Mouse (Mus musculus) kidney, postnatal 4 days (tissue): ENCODE measurements around the gene Cd69.
A peak's percentile ranks its signal among the peaks of the same experiment; 100 is the strongest.

Source experiments
- DNase-seq, 2 experiments: peaks; one replicate each; pipeline ENCODE4 v3.0.0; 2021; ENCODE audit warnings: mixed read lengths in 2 of 2

Gene Cd69

DNA sequence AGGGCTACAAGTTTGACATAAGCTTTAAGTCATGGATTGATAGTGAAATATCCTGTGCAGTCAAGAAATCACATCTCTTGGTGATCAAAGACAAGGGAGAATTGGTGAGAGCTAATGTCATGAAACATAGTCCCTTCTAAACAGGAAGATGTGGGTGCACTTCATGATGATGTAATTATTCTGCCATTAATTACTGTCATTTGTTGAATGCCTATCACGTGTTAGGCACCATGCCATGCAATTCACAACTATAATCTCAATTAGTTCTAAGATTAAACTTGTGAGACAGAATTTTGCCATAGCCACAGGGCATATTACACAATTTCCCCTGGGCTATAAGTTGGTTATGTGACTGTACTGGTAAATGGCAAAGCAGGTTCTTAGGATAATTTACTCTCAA, 28.2 kb downstream of the Cd69 start:
- DNase-seq: no peak

DNA sequence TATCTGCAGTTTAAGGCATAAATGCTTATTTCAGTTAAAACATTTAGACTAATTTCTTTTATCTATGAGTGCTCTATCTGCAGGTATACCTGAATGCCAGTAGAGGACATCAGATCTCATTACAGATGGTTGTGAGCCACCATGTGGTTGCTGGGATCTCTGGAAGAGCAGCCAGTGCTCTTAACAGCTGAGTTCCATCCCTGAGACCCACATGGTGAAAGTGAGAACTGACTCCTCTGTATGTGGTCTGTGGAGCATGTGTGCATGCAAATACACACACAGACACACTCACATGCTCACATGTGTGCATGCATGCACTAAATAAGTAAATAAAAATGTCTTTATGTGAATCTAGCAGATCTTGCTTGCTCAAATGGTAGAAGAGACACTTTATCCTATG, 29.4 kb downstream of the Cd69 start:
- DNase-seq: no peak

DNA sequence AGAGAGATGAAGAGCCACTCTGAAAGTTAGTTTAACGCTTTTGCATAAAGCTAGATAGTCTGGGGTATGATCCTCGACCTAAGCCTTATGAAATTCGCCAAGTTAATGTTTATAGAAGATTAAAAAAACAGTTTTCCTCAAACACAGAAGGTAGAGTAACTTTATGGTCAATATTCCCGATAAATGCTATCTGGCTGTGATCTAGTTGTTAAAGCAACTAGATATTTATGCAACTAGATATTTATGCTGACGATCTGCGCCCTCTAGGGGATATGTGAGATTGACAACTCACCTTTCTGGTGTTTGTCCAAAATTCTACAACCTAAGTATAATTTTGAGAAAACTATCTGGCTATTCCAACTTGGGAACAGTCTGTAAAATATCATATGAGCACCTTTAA, 33.3 kb downstream of the Cd69 start:
- DNase-seq: no peak

DNA sequence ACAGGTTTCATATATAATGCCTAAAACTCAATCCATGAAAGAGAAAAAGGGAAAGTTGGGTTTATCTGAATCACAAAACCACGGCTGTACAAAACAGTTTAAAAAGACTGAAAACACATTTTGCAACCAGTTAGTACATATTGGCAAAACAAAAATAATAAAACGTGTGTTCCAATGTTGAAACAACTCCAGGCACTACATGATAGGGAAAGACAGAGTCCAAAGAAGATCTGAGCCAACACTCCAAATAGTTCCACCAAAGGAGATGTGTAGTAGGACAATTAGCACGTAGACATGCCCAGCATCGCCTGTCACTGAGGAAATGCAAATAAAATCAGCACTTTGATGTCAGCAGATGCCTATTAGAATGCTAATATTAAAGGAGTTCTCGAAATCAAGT, 33.8 kb downstream of the Cd69 start:
- no peak for DNase-seq

DNA sequence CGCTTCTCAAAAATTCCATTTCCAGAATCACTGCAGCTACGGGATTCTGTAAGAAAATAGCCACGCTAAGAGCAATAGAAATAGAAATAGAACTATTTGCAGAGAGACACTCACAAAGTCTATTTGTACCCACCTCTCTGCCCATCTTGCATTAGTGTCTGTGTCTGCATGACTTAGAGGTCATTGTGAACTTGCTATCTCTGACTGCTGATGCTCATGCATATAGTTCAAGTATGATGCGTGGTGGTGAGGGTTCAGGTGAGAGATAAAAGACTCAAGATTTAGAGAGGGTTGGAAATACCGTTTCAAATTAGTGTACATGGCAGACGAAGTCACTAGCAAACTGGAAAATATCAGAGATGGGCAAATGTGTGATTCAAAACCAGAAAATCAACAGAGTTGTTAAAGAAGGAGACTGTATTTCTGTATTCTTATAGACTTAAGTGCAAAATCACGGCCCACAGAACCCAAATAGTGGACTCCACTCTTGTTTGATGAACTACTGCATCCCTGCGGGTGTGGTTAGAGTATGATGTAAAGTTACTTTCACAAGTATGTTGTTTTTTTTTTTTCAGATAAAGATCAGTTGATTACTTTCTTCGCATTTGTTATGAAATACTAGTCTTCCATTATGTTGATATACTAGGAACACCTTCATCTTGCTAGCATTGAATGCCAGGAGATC, 35.5 kb downstream of the Cd69 start:
- DNase-seq: no peak

DNA sequence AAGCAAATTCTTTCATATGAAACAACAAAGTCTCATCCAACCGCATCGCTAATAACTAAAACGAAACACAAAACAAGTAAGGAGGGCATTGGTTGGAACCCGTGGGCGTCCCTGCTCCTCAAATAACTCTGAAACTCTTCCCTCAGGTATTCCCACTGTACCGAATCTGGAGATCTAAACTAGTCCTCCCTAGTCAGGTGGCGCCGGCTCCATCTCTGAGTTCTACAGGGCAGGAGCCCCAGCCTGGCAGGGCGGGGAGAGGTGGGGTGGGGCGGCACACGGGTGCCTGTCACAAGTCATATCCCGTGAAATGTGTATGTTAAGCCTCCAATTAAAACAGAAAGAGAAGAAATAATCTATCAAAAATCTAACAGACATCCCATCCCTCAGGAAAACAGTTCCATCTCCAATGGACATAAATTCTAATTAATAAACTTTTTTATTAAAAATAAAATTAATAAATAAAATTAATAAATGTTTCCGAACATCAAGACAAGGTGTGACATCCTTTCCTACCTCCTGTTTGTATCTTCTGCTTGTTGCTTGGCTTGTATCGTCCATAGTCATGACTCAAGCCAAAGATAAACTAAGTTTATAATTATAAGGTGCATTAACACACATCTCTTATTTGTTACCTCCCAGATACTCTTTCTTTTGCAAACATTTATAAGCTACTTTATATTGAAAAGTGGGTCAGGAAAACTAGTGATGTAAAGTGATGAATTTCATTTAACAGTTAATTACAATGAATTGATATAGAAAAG, 36.8 kb downstream of the Cd69 start:
- peak; percentile 58 to 72 for DNase-seq

DNA sequence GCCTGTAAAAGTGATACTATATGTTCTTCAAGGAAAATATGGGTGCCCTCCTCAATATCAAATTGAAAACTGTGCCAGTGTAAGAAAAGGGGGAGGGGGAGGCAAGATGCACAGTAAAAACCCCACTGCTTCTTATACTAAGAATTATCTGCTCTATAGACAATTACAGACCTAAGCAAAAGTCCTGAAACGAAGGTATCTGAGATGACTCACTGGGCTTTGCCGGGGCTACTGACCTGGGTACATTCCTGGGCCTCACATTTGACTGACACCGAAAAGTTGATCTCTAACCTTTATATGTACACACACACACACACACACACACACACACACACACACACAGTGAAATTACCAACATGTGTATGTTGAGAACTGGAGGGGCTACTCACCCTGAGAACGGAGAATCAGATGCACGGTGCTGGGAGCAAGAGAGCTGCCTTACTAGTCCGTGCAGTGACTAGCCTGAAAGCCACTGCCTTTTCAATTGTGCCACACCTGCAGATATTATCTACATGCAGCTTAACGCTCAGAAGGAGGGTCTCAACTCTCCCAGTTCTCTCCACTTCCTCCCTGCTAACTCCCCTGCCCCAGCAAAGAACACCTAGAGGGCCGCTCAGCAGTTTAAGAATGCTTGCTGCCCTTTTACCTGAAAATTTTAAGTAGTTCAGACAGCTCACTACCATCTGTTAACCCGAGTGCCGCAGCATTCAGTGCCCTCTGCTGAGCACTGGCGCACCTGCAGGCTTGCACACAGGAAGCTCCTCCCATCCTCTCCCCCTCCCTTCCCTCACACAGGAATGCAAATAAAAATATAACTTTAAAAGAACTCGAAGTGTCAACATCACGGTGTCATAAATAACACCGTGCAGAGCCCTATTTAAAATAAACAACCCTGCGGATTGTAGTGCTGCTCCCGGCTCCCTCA, 37.6 kb downstream of the Cd69 start:
- DNase-seq: peak; percentile 88 to 93

DNA sequence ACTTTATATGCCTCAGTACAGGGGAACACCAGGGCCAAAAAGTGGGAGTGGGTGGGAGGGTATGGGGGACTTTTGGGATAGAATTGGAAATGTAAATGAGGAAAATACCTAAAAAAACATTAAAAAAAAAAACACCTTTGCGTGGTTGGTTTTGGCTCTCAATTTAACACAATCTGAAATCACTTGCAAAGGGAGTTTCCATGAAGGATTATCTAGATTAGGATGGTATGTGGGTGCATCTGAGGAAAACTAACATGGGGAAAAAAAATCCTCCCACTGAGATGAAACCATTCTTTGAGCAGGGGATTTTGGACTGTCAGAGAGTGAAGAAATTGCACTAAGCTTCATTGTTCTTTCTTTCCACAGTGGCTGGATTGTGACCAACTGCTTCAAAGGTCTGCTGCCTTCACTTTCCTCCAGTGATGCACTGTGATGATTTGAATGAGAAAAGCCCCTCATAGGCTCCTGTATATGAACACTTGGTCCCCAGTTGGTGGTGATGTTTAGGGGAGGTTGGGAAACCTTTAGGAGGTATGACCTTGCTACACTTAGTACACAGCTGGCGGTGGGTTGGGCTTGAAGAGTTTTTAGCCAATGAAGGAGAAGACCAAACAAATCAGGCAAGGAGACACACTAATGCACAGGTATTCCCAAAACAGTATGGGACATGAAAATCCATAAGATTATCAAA, 38.4 kb downstream of the Cd69 start:
- no peak for DNase-seq

DNA sequence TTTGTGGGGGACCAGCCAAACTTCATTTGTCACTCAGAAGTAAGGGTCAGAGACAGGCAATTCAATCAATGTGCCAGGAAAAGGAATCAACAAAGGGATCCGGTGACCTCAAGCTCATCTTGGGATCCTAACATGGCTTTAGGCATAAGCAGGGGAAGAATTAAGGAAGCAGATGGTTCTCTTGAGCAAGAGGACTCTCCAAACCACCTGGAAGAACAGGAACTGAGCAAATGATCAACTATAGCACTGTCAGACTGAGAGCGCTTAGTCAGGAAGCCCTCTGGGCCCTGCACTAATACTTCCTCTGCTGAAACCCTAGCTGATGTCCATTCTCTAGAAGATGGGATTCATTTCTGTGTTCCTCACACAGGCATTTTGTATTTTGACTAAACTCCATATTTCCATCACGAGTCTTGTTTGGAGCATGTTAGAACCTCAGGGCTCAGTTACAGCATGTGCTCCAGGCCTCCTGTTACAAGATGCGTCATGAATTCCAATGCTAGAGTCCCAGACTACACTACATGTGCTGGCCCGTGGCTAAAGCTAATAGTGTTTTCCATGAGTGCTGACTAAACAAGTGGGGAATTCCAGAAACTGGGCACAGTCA, 39.3 kb downstream of the Cd69 start:
- DNase-seq: no peak

DNA sequence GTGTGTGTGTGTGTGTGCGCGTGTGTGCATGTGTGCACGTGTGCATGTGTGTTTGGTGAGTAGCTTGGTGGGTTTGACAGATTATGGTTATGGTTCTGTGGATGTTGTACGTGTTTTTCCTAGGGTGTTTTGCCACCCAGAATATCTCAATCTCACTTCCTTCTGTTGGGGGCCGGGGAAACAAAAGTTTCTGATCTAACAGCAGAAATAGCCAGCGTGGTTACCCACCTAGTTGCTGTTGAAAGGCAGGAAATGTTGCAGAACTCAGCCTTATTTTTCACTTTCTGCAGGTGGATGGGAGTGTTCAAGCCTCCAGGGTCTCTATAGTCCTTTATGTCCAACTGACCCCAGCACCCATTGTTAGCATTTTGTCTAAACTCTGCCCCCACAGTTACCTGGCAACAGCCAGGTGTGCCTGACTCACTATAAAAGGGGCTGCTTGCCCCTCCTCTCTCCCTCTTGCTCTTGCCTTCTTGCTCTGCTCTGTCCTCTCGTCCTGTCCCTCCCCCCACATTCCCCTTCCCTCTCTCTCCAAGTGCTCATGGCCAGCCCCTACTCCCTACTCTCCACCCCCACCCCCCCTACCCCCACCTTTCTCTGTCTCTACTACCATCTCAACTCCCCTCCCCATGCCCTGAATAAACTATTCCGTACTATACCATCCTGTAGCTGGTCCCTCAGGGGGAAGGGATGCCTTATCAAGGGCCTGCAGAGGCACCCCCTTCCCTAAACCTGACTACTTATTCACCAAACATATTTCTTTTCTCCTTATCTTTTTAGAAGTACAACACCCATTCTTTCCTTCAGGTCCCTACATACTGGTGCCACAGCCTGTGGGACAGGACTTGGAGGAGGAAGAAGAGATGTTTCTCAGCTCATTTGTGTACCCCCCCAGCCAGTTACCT, 40.5 kb downstream of the Cd69 start:
- no peak for DNase-seq

DNA sequence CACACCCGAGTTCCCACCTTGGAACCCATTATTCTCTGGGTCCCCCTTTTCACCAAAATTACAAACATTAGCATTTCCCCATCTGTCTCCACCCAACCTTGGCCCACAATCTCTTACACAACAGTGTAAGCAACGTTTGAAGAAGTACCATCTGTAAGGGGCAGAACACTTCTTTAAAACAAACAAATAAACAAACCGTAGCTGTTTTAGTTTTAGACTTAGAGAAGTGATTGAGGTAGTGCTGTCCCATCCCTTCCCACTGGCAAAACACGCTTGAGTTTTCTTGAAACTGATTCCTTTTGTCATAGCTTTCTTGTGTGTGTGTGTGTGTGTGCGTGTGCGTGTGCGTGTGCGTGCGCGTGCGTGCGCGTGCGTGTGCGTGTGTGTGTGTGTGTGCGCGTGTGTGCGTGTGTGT, 41.3 kb downstream of the Cd69 start:
- no peak for DNase-seq

DNA sequence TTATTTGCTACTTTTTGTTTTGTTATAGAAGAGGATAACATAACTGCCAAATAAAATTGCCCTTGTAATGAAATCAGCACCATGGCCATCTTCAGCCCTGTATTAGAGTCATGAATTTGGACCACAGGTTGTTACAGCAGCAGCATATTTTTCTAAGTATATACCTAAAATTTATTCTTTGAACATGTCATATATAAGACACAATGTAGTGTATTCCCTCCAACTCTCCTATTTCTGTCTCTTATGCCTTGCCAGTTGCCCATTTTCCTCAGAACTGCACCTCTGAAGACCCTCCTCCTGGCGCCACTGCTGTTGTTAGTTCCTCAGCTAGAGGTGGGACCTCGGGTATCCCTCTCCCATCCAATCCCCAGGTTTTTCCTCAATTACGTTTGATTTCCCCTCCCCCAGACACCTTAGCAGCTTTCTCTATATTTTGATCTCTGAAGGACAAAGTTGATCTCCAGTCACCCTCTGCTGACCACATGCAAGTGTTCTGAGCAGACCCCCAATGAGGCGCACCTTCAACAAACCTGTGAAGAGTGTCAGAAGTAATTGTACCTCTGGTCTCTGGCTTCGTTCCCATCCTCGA, 41.8 kb downstream of the Cd69 start:
- no peak for DNase-seq

DNA sequence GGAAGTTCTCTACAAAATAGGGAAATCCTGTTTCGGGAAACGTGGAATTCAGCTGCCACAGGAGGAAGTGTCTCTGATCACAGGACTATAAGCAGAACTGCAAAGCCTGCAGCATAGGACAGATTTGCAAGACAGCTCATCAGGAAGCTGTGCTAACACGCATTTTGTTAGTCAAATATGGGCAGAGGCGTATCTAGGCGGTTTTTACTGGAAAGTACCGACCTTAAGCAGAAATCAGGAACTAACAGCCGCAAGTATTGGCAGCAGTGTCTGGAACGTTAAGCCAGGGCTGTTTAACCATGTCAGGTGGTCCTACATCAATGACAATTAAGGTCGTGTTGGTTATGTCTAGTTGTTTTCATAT, 42.4 kb downstream of the Cd69 start:
- DNase-seq: peak in 1 of 2 experiments; percentile 18

DNA sequence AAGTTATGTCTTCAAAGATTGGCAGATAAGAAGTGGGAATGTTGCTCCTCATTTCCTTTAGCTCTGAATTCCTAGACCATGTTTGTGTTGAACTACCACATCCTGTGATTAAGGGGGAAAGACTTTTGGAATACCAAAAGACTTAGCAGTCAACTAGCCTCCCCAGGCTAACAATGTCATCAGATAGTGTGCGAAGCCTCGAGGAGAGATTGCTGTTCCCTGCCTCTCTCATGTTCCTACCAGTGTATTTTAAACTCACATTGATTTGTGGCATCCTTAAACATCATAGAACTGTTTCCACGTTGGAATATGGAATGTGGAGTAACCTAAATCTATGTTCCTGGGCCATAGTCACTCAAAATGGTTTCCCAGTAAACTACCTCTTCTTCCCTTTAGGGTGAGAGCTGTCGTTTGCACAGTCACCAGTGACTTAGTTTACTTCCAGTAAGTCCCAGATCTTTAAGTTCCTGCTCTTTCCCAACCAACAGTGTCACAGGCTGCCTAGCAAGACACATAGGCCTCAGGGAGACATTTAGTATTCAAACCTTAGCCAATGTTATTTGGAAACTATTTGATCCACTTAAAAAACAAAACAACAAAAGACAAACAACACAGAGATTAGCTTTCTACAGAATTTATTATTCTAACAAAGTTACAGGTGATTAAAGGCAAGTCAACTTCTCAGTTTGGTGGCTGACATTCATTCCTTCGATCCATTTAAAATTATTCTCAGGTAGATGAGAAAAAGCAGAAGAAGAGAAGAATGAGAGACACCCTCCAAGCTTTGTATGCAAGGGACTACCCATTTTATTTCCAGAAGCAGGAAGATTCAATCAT, 43.0 kb downstream of the Cd69 start:
- DNase-seq: no peak

DNA sequence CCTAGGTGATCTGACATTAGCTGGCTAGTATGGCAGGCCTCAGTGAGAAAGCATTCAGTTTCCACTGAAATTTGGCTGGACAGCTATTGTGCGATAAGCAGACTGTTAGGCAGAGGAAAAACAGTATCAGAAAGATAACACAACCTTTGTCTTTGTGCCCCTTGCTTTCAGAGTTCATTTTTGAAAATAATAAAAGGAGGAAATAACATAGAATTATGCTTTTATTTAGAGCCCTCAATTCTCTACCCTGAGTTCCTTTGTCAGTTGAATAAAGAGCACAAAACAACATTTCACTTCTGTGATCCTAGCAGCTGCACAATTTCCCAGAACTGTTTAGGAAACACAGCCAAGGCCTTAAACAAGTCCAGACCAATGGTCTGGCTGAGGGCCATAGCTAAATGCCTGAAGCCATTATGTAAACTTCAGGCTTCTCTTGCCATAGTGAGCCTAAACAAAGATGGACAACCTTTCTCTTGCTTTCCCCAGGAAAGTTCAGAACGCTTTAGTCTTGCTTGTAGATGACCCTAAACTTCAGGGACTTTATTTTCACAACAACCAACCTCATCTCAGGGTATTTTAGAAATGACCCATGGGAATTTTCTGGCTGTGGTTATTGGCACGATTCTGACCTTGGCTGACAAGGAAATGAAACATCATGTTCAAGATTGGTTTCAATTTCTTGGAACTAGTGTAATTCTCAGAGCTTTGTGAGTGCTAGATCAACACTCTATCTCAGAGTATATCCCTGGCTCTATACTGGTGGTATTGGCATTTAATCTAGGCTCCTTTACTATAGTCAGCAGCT, 45.3 kb downstream of the Cd69 start:
- peak; percentile 65 to 76 for DNase-seq

DNA sequence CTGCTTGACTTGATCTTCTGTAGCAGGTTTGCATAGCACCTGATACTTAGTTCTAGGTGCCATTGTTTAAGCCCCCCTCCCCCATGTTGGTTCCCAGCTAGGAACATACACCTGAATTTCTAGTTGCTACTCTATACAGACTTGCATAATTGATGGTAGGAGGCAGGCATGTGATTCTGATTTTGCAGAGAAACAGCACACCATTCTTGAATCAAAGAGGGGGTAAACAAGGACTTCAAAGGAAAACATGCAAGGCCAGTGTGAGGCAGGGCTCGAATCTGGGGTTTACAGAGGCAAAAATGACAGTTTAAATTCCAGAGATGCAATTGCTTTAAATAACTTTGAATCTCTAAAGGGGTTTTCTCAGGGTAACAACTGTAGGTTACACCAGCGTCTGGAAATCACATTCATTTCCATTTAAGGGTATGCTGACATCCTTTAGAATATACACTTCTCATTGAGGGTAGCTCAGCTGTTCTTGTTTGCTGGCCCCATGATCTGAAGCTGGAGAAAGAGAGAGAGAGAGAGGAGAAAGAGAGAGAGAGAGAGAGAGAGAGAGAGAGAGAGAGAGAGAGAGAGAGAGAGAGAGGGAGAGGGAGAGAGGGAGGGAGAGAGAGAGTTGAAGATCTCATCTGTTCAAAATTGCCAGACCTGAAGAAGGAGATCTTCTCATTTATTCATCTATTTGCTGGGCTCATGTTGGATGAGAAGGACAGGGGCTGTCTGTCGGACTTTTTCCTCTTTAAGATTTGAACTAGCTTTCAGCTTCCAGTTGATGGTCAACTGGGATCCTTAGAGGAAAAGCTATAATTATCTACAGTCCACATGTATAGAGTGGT, 46.1 kb downstream of the Cd69 start:
- DNase-seq: no peak

DNA sequence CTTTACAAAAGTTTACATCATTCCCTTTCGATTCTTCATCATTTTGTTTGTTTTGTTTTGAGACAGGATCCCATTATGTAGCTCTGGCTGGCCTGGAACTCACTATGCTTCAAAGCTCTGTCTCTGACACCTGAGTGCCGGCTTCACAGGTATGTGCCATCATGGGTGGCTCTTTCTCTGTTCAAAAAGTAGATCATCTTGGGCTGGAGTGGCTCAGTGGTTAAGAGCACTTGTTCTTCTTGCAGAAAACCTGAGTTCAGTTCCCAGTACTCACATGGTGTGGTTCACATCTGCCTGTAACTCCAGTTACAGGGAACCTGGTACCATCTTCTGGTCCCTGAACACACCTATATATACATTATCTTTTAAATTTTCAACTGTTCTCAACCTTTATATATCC, 50.2 kb downstream of the Cd69 start:
- no peak for DNase-seq

DNA sequence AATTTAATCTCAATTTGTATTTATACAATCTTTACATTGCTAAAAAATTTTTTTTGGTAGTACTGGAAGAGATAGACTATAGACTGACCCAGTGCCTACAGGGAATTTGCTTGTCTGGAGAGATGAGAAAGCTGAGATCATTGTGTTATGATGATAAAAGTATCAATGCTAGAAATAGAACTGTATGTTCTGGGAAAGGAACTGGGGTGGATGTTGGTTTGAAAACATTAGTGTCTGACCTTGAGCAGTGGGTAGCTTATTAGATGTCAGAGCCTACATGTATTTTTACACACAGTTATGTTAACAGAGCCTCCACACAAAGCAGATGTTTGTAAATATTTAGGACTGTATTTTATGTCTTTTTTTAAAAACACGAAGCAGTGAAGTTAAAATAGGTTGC, 51.1 kb downstream of the Cd69 start:
- no peak for DNase-seq
